Mouse (Mus musculus) neural tube, embryonic 10.5 days (tissue): ENCODE measurements around the gene Set.
"Not testable (repeated sequence)": the region's sequence is repeated elsewhere in the genome, so short reads cannot be mapped to it uniquely, and the experiment has no call there.

Experiments used
- DNase-seq: peaks from one replicate; pipeline ENCODE4 v3.0.0-alpha.2; 2017; ENCODE audit warnings: low spot score; ENCODE audit errors: extremely low spot score

Gene Set

DNA sequence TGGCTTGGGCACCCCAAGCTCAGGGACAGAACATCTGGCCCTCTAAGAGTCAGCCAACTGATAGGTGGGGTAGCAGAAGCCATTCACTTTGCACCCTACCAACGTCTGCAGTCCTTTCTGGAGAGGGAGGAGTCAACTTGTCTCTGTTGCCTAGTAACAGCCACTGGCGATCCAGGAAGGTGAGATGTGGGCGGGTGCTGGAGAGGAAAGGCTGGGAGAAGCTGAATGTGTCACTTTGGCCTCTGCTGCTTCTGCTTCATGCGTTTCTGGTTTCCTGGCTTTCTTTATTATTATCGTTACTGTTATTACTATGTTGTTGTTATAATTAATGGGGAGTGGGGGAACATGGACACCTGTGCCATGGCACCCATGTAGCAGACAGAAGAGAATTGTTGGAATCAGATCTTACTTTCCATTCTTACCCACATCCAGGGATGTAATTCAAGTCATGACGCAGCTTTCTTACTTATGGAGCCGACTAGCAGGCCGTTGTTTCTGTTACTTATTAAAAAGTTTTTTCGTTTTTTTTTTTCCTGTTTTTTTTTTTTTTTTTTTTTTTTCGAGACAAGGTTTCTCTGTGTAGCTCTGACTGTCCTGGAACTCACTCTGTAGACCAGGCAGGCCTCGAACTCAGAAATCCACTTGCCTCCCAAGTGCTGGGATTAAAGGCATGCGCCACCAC is at the start of gene Set:
Set (plus strand) TSS at position 156 of the 682 bp plus-strand sequence.
- no peak for DNase-seq

DNA sequence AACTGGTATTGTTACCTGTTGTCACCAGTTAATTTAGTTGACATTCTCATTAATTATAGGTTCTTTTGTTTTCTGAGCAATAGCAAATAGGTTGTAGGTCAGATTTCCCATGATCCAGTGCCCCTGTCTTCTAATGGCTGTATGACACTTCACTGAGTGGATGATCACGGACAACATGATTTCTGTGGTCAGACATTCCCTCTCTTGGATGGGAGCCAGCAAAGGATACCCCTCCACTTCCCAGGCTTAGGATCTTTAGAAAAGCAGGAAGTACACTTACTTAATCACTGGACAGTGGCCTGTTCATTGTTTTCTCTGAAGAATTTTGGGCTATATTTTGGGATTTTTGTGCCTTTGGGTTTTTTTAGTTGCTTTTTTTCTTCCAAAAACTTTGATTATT is 48.1 kb upstream of the Set start:
- DNase-seq, result no peak

DNA sequence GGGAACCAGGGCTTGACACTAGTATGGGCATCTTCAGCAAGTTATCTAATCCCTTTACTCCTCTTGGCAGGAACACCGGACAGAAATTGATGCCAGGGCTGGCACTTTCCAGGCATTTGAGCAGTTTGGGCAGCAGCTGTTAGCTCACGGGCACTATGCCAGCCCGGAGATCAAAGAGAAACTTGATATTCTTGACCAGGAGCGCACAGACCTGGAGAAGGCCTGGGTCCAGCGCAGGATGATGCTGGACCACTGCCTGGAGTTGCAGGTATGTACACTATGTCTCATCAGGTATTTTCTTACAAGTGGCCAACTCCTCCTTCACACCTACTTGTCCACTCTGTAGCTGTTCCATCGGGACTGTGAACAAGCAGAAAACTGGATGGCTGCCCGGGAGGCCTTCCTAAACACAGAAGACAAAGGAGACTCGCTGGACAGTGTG is 46.3 kb upstream of the Set start:
- no peak for DNase-seq

DNA sequence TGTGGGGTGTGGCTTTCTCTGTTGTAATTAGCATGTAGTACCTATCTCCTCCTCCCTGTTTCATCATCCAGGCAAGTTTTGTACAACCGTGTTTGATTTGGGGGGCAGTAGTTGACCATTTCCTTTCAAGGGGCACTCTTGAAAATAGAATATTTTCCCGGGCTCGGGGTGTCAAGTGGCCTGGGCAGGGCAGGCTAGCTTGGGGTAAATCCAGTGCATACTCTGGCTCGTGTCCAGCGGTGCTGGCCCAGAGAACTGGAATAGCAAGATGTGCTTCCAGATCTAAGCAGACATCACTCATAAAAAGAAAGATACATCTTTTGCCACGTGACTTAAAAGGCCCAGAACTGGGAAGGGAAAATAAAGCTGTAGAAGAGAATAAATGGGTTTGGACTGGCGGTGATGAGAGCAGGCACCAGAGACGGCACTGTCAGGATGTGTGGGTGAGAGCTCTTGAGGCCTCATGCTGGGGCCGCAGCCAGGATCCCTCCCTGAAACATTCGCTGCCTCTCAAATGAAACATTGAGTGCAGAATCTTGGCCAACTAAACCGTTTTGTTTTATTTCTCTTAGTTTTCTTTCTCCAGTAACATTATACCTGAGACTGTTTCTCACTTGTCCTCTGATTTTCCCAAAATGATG is 42.7 kb upstream of the Set start:
- DNase-seq, result no peak

DNA sequence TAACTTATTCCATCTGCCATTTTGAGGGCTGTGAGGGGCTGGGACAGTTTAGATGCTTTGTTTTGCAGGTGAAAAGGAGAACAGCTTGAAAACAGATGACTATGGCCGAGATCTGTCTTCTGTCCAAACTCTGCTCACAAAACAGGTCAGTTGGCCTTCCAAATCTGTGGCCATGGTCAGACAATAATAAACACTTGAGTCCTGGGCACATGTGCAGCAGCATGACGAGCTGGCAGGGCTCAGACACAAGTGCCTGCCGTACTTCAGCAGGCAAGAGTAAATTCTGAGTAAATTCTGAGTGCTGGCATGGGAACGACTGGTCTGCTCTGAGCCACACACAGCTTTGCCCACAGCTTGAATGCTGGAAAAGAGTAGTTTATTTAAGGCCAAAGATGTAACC is 31.7 kb upstream of the Set start:
- DNase-seq, result no peak

GRCm38 (mm10) chr2:30026997-30027396 is 30.2 kb upstream of the Set start:
- DNase-seq, result no peak

GRCm38 (mm10) chr2:30032244-30032846 is 24.8 kb upstream of the Set start:
- no peak for DNase-seq

- DNase-seq, result no peak
Measured at GRCm38 (mm10) chr2:30032957-30033356, 24.2 kb upstream of the Set start.

DNA sequence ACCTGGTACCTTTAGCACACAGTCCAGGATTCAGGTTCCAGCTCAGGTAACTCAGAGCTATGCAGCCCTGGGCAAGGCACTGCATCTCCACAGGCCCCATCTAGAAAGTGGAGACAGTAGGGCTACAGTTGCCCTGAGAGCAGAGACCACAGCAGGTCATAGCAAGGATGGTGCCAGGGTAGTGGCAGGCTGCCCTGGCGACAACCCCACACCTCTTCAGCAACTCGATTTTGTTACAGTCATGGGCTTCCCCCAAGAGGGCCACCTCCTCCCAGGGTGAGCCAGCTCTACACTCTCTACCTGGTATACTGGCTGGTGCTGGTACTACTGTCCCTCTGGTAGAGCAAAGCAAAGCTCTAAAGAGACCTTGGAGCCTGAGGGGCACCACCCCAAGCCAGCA is 19.4 kb upstream of the Set start:
- DNase-seq, result no peak

GRCm38 (mm10) chr2:30038370-30038769 is 18.8 kb upstream of the Set start:
- DNase-seq, result no peak

GRCm38 (mm10) chr2:30039687-30040086 is 17.5 kb upstream of the Set start:
- no peak for DNase-seq

DNA sequence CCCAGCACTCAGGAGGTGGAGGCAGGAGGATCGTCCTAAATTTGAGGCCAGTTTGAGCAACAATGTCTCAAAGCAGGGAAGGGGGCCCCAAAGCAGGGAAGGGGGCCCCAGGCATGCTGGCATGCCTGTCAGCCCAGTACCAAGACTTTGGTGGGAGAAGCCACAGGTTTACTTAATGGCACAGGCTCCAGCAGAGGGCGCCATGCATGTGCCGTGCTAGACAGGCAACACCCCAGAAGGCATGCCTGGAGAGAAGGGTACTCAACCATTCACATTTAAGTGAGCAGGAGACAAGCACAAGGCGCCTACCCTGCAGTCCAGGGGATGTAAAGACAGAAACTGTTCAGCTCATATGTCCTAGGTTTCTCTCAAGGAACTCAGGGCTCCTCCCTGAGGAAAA is 14.7 kb upstream of the Set start:
- DNase-seq, result peak; percentile 67

DNA sequence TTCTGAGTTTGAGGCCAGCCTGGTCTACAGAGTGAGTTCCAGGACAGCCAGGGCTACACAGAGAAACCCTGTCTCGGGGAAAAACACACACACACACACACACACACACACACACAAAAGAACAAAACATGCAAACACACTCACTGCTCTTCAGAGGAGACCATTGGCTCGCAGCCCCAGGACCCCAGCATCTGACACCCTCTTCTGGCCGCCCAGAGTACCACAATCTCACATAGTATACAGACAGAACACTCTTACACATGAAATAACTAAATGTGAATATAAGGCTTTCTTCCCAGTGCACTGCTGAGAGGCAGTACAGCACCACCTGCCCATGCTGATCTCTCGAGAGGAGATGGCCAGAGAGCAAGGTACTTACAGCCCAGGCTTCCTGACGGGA is 12.6 kb upstream of the Set start:
- no peak for DNase-seq

- DNase-seq, result no peak
Measured at GRCm38 (mm10) chr2:30047127-30047526, 10.1 kb upstream of the Set start.

DNA sequence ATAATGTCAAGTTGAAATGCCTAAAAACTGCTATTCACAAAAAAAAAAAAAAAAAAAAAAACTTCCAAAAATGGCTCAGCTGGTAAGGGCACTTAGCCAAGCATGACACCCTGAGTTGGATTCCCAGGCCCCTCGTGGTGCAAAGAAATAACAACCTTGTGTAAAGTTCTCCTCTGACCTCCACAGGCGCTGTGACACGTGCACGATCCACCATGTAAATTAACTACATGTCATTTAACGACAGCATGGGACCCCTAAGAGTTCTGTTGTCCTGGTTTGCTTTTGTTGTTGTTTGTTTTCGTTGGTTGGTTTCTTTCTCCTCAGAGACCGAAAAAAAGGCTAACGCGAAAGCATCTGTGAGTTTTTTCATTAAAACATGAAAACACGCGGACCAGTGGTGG is 9.1 kb upstream of the Set start:
- DNase-seq, result no peak

DNA sequence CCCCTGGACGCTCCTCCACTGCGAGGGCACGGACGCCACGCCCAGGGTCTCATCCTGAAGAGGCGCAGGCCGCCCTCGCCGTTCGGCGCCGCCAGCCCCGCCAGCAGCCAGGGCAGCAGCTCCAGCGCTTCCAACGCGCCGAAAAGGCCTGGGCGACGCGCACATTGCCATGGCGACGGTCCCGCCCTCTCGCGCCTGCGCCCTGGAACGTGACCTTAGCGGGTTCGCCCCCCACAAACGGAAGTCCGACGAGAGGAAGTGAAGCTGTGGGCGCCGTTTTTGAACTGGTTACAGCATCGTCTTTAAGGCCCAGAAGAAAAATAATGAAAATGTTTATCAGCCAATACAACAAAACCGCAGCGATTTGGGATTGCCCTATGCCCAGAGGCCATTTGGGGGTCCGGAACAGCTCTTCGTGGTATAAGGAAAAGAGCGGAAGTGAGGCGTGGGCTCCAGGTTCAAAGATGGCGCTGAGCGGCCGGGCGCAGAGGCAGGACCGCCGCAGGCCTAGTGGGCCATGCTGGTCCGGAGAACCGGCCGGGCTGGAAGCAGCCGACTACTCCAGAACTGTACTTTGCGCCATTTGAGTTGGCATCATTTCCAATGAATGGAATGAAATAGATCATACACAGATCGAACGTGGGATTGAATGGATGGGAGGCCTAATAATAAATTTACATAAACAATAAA is 8.3 kb upstream of the Set start, which contains the start of gene Wdr34:
Wdr34 (minus strand) TSS at position 183 of the 690 bp plus-strand sequence.
- peak; percentile 99 for DNase-seq

DNA sequence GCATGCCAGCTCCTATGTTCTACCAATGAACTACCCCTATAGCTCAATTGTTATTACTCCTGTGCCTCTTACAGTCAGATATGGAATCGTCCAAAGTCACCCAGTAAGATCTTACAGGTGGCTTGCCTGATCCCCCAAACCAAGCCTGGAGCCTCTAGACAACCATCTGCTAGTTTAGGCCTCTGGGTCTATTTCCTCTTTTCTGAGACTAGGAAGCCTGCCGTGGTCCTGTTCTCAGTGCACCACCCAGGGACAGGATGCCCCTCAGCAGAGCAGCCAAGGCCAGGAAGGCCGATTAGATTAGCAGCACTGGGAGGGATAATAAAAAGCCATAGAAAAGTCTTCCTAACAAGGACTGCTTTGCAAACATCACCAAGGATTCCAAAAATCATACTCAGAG is 7.3 kb upstream of the Set start:
- DNase-seq, result no peak

- DNase-seq, result no peak
Measured at GRCm38 (mm10) chr2:30051992-30052761, 5.0 kb upstream of the Set start.

- not testable (repeated sequence) for DNase-seq
Measured at GRCm38 (mm10) chr2:30055310-30055709, 1.9 kb upstream of the Set start.

DNA sequence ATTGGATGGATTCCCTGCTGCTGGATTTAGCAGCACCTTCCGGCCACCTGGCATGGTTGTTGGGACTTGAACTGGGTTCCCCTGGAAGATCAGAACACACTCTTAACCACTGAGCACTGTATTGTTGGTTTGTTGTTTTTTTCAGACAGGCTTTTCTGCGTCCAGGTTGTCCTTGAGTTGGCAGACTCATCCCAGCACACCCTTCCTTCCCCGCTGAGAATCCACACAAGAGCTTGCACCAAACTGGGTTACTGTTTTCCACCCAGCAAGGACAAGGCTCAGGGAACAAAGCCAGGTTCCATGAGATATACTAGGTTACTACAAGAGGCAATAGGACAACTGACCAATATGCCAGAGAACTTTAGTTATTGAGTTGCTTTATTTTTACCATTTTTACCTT is 442 bp upstream of the Set start:
- no peak for DNase-seq

- no peak for DNase-seq
Measured at GRCm38 (mm10) chr2:30058418-30058817, 1.2 kb downstream of the Set start.
